8 mouse cellular contexts compared by ENCODE assay signal in genomic region chr11:98328371-98329069, GRCm38 (mm10). TPM values are rescaled to one million over a fixed set of nuclear protein-coding genes. Genes with fewer than 3 reads are reported as not detected.
DNase-seq lines count a peak whose midpoint lies in the region; ATAC-seq and TF ChIP-seq lines count a peak whose summit lies in the region.

No protein-coding gene starts in this region.

- WGBS in lung, postnatal 0 days: 2% methylated on average over 30 of the region's 56 CpGs
- under 1% methylated on average over 48 of the region's 56 CpGs for WGBS in limb, embryonic 10.5 days
- 2% methylated on average over 55 of the region's 56 CpGs for WGBS in small intestine, adult 2 months

- H3K9ac ChIP-seq in lung, postnatal 0 days (replicated peaks; ENCODE audit: low read depth): no peak overlapping the region

- no peak overlapping the region for H3K27ac ChIP-seq in lung, postnatal 0 days (ENCODE audit: low read length)
- H3K27ac ChIP-seq in limb, embryonic 10.5 days: 0 out of 2 replicates have a peak overlapping the region, but pooled peaks have one; percentile 10
- H3K27ac ChIP-seq in small intestine, adult 2 months (ENCODE audit: insufficient read depth, low read depth, low read length): no peak overlapping the region

- DNase-seq in cerebellum, adult 11 months: peak; percentile 65
- no peak for DNase-seq in cerebellum, adult 8-10 months
- no peak for DNase-seq in lung, postnatal 0 days (ENCODE audit: low spot score)
- DNase-seq in lung, postnatal 10 days: no peak
- no peak for DNase-seq in limb, embryonic 10.5 days (ENCODE audit: low spot score)
- no peak for DNase-seq in thymus, postnatal 0 days (ENCODE audit: low spot score)
- no peak for DNase-seq in urinary bladder, adult 18-20 months (ENCODE audit: low spot score in 2 of 2)

- no peaks in the 10 kb centered on the region for H3K36me3 ChIP-seq in lung, postnatal 0 days (ENCODE audit: insufficient read depth, low read length)
- H3K36me3 ChIP-seq in limb, embryonic 10.5 days: no peaks in the 10 kb centered on the region
- H3K36me3 ChIP-seq in small intestine, adult 2 months (ENCODE audit: control insufficient read depth, insufficient read depth, low read length): no peaks in the 10 kb centered on the region

- TF ChIP-seq CTCF in lung, postnatal 0 days (IDR thresholded peaks at IDR 0.05): no peak
- no peak for TF ChIP-seq CTCF in small intestine, adult 2 months (IDR thresholded peaks at IDR 0.05; ENCODE audit: extremely low read depth, insufficient read length, insufficient replicate concordance, low read depth, low read length)

- TF ChIP-seq POLR2A in small intestine, adult 2 months (IDR thresholded peaks at IDR 0.05; ENCODE audit: low read depth, low read length): no peak

- H3K27me3 ChIP-seq in lung, postnatal 0 days (replicated peaks; ENCODE audit: insufficient read depth, low read length): peaks cover 85% of the 10 kb centered on the region
- H3K27me3 ChIP-seq in limb, embryonic 10.5 days (ENCODE audit: low read depth, poor library complexity, severe bottlenecking): peaks cover 100% of the 10 kb centered on the region
- peaks cover 88% of the 10 kb centered on the region for H3K27me3 ChIP-seq in small intestine, adult 2 months (ENCODE audit: control insufficient read depth, insufficient read depth, low read length)

- H3K4me2 ChIP-seq in lung, postnatal 0 days (replicated peaks; ENCODE audit: low read depth, low read length): peak overlapping the region; percentile 39

- H3K4me1 ChIP-seq in lung, postnatal 0 days (ENCODE audit: insufficient read depth, low read depth, low read length): peaks cover 7% of the 10 kb centered on the region; the same call in 1 of the 2 replicates
- H3K4me1 ChIP-seq in limb, embryonic 10.5 days: peaks cover 22% of the 10 kb centered on the region
- H3K4me1 ChIP-seq in small intestine, adult 2 months (ENCODE audit: control insufficient read depth, insufficient read depth, insufficient read length, low read length): peaks cover 16% of the 10 kb centered on the region

- H3K4me3 ChIP-seq in lung, postnatal 0 days (ENCODE audit: low read depth, low read length): peak overlapping the region; percentile 25
- peak overlapping the region; percentile 37 for H3K4me3 ChIP-seq in limb, embryonic 10.5 days
- H3K4me3 ChIP-seq in small intestine, adult 2 months (ENCODE audit: low read depth, low read length): peak overlapping the region; percentile 46

- peak; percentile 14; the same call in 1 of the 2 replicates for ATAC-seq in lung, postnatal 0 days

- no peak for TF ChIP-seq EP300 in lung, postnatal 0 days (IDR thresholded peaks at IDR 0.05)

- H3K9me3 ChIP-seq in lung, postnatal 0 days (ENCODE audit: low read length): no peaks in the 10 kb centered on the region
- H3K9me3 ChIP-seq in limb, embryonic 10.5 days (replicated peaks): no peaks in the 10 kb centered on the region

RNA-seq across cellular contexts. Expression of gene Neurod2, which starts 0.9 kb away (rescaled TPM):
- not detected in 2 replicates for polyA plus RNA-seq in lung, postnatal 0 days (2015; fragmentation: Nextera tagmentation; extraction: Ambion mirVana)
- polyA plus RNA-seq in limb, embryonic 10.5 days (2016; fragmentation: Nextera tagmentation; extraction: Ambion mirVana): not detected in 2 replicates
- polyA plus RNA-seq in small intestine, adult 2 months (2012; rRNA removed): 0.11 and 0.13 TPM in 2 replicates
- polyA plus RNA-seq in thymus, postnatal 0 days (2015; fragmentation: Nextera tagmentation; extraction: Ambion mirVana): not detected in 2 replicates

RNA-seq across cellular contexts. Expression of gene Ppp1r1b, which starts 19.7 kb away (rescaled TPM):
- 11.8 and 18.6 TPM in 2 replicates for polyA plus RNA-seq in lung, postnatal 0 days (2015; fragmentation: Nextera tagmentation; extraction: Ambion mirVana)
- polyA plus RNA-seq in limb, embryonic 10.5 days (2016; fragmentation: Nextera tagmentation; extraction: Ambion mirVana): 0.13 TPM in 2 replicates
- 86.8 and 270 TPM in 2 replicates for polyA plus RNA-seq in small intestine, adult 2 months (2012; rRNA removed)
- polyA plus RNA-seq in thymus, postnatal 0 days (2015; fragmentation: Nextera tagmentation; extraction: Ambion mirVana): 2.7 and 3.1 TPM in 2 replicates

RNA-seq across cellular contexts. Expression of gene Stard3, which starts 29.6 kb away (rescaled TPM):
- polyA plus RNA-seq in lung, postnatal 0 days (2015; fragmentation: Nextera tagmentation; extraction: Ambion mirVana): 69.9 and 73.1 TPM in 2 replicates
- 37.8 and 41.3 TPM in 2 replicates for polyA plus RNA-seq in limb, embryonic 10.5 days (2016; fragmentation: Nextera tagmentation; extraction: Ambion mirVana)
- polyA plus RNA-seq in small intestine, adult 2 months (2012; rRNA removed): 47.0 and 76.5 TPM in 2 replicates
- polyA plus RNA-seq in thymus, postnatal 0 days (2015; fragmentation: Nextera tagmentation; extraction: Ambion mirVana): 49.5 and 51.8 TPM in 2 replicates

RNA-seq across cellular contexts. Expression of gene Tcap, which starts 55.1 kb away (rescaled TPM):
- polyA plus RNA-seq in lung, postnatal 0 days (2015; fragmentation: Nextera tagmentation; extraction: Ambion mirVana): 5.8 and 6.4 TPM in 2 replicates
- polyA plus RNA-seq in limb, embryonic 10.5 days (2016; fragmentation: Nextera tagmentation; extraction: Ambion mirVana): 0.16 and 0.40 TPM in 2 replicates
- polyA plus RNA-seq in small intestine, adult 2 months (2012; rRNA removed): 0.24 and 0.42 TPM in 2 replicates
- 0.22 TPM in 1 of 2 replicates, not detected in the other for polyA plus RNA-seq in thymus, postnatal 0 days (2015; fragmentation: Nextera tagmentation; extraction: Ambion mirVana)

RNA-seq across cellular contexts. Expression of gene Pnmt, which starts 57.7 kb away (rescaled TPM):
- polyA plus RNA-seq in lung, postnatal 0 days (2015; fragmentation: Nextera tagmentation; extraction: Ambion mirVana): 0.12 TPM in 1 of 2 replicates, not detected in the other
- polyA plus RNA-seq in limb, embryonic 10.5 days (2016; fragmentation: Nextera tagmentation; extraction: Ambion mirVana): 0.61 TPM in 1 of 2 replicates, not detected in the other
- not detected in 2 replicates for polyA plus RNA-seq in small intestine, adult 2 months (2012; rRNA removed)
- 0.94 and 1.0 TPM in 2 replicates for polyA plus RNA-seq in thymus, postnatal 0 days (2015; fragmentation: Nextera tagmentation; extraction: Ambion mirVana)
